Mouse (Mus musculus) spleen, postnatal 36 days (tissue): ENCODE results near the gene Cdk5rap3.

Experiments
- DNase-seq, 2 experiments: peaks; one replicate each; pipeline ENCODE4 v3.0.0; 2022; ENCODE audit warnings: low spot score in 2 of 2, mixed read lengths in 1 of 2

Gene Cdk5rap3

DNA sequence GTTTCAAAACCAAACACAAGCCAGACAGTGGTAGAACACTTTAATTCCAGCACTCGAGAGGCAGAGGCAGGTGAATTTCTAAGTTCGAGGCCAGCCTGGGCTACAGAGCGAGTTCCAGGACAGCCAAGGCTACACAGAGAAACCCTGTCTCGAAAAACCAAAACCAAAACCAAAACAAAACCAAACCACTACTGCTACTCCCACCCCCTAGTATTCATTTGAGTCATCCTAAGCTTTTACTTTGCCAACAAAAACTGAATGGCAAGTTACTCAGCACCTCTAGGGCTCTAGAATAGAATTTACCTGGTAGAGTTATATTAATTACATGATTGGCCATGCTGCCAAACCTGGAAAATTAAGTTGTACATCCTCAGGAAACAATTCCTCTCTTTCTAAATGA lies 56.7 kb downstream of the Cdk5rap3 start:
- no peak for DNase-seq

DNA sequence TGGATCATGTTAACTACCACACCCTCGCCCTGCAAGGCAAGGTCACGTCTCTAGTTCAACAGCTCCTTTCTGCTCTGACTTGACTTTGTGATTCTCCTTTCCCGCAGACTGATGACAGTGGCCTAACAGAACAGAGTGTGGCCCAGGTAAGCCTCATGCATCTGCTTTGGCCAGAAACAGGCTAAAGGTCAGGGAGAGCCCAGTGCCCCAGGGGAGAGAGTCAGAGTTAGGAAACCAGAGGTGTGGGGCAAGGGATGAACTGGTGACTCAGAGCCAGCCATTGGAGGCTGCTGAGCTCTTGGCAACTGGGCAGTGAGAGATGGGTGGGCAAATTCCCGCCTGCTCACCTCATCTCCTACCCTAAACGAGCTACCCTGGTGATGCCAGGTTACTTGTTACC lies 58.9 kb downstream of the Cdk5rap3 start:
- DNase-seq: no peak
